Mouse (Mus musculus) gastrocnemius, adult 8-10 months (tissue): Measurements from ENCODE around the gene Csrnp1. TPM values are rescaled to one million over a fixed set of nuclear protein-coding genes. Genes with fewer than 3 reads are reported as not detected.

ENCODE experiments used
- DNase-seq, 2 experiments: peaks; one replicate each; pipeline ENCODE4 v3.0.0; 2022; ENCODE audit warnings: low spot score in 2 of 2
- total RNA-seq, 4 experiments: library from RNA; stranded (reverse); gene quantifications; 2 replicates each; pipeline ENCODE4 v1.2.4; 2022

The Csrnp1 gene
- total RNA-seq, 4 experiments from 2014 or later: 3.6 to 10.2 (median 5.9) TPM

GRCm38 (mm10) chr9:119948804-119949203 is 35.7 kb downstream of the Csrnp1 start:
- no peak for DNase-seq

- DNase-seq: no peak
These were observed 39.1 kb downstream of the Csrnp1 start for GRCm38 (mm10) chr9:119945173-119945900.

DNA sequence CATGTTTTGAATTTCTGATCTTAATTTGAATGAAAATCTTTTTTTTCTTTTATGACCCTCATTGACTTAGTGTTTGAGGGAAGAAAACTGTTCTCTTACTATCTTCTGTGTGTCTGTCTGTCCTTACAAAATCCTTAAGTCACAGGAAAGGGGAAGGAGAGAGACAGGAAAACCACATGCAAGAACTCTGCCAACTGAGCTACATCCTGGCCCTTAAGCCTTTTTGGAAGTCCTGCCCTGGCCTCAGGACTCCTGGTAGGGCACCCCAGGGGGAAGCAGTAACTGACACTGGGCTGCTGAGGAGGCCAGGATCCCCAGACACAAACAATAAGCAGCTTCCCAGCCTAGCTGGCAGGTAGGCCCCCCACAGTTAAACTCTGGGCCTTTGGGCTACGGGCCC is 41.1 kb downstream of the Csrnp1 start:
- DNase-seq: no peak

- no peak for DNase-seq
These were observed 42.6 kb downstream of the Csrnp1 start for GRCm38 (mm10) chr9:119941861-119942260.

- no peak for DNase-seq
These were observed 43.1 kb downstream of the Csrnp1 start for GRCm38 (mm10) chr9:119941407-119941806.

GRCm38 (mm10) chr9:119939646-119940045 is 44.8 kb downstream of the Csrnp1 start:
- no peak for DNase-seq

GRCm38 (mm10) chr9:119938496-119938895 is 46.0 kb downstream of the Csrnp1 start:
- no peak for DNase-seq

- peak; percentile 93 to 94 for DNase-seq
These were observed 47.3 kb downstream of the Csrnp1 start, which contains the start of the genes Gorasp1 and Ttc21a for GRCm38 (mm10) chr9:119937005-119937773. Gene Gorasp1 (minus strand): TSS chr9:119937565. Gene Ttc21a (plus strand): TSS chr9:119937606.

GRCm38 (mm10) chr9:119933675-119934074 is 50.8 kb downstream of the Csrnp1 start:
- DNase-seq: no peak

- DNase-seq: no peak
These were observed 52.1 kb downstream of the Csrnp1 start for GRCm38 (mm10) chr9:119932358-119932757.

DNA sequence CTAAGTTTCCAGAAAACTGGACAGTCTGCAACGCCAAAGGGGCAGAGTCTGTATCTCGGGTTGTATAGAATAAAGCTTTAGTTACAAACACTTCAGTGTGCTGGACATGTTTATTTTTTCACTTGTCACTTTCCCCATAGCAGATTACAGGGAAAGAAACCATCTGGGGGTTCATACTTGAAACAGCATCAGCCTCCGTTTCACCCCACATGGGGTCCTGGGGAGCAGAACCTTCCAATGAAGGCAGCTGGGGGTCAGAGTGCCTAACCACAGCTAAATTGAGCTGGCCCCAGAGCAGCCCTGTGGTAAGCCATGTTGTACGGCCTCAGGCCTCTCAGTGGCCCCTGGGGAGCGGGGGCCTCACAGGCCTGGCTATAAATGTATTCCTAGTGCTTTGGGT is 58.0 kb downstream of the Csrnp1 start:
- DNase-seq: no peak

- no peak for DNase-seq
These were observed 58.7 kb downstream of the Csrnp1 start for GRCm38 (mm10) chr9:119925729-119926128.

DNA sequence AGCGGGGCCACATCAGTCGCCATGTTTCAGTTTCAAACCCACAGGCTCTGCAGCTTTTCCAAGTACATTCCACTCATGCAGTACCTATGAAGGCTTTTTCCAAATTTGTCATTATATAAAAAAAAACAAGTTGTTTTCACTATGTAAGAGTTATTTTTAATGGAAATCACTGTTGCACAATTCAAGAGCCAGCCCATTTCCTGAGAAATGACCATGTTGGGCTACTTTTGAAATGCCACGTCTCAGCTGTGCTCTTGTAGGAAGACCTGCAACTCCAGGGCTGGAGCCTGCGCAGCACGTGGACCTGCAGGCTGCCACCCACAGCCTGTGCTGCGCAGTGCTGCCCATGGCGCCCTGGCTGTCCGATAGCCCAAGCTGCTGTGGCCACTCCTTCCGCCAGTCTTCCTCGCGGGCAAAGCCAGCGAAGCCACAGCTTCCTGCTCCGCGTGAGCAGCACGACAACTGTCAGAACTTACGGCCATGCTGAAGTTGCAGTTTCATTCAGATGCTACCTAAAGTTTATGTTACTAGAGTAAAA is 59.3 kb downstream of the Csrnp1 start:
- DNase-seq: no peak

DNA sequence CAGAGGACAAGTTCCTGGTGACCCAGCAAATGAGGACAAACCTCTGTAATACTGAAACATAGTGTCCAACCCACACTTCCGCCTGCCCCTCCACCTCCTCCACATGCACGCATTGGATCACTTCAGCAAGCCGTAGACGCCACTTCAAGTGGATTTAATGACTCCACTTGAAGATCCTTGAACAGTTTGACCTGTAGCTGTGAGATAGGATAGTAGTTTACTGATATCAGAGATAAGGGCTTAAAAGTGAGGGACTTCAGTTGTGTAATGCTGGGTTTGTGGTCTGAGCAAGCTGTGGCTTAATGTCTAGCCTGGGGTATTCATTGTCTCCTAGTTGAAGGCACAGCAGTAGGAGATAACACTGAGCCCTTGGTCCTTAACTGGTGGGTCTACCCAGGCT is 61.0 kb downstream of the Csrnp1 start:
- no peak for DNase-seq

Other genes with a start within 250 kb of the Csrnp1 start
- gene Scn11a, start 159.2 kb downstream of the Csrnp1 start, total RNA-seq: under 1 TPM in 2 of 4 experiments, not detected in 2; 0.05 TPM
- gene Wdr48, start 89.8 kb downstream of the Csrnp1 start, total RNA-seq: 10 to 100 TPM in 2 of 4 experiments, 1 to 10 TPM in 2; 9.1 to 10.6 (median 9.8) TPM
- gene Gorasp1, start 47.1 kb downstream of the Csrnp1 start, total RNA-seq: 10 to 100 TPM; 21.7 to 25.8 (median 24.7) TPM
- gene Ttc21a, start 47.1 kb downstream of the Csrnp1 start, total RNA-seq: not detected
- gene Xirp1, start 38.9 kb upstream of the Csrnp1 start, total RNA-seq: 100 to 1,000 TPM in 2 of 4 experiments, 10 to 100 TPM in 2; 68.7 to 171 (median 104) TPM
- gene Cx3cr1, start 85.2 kb upstream of the Csrnp1 start, total RNA-seq: under 1 TPM in 2 of 4 experiments, not detected in 2; 0.11 to 0.24 TPM
- not detected for gene Ccr8, start 107.5 kb upstream of the Csrnp1 start, total RNA-seq
- gene Slc25a38, start 125.7 kb upstream of the Csrnp1 start, total RNA-seq: 10 to 100 TPM in 2 of 4 experiments, 1 to 10 TPM in 2; 8.7 to 13.2 (median 9.8) TPM
- 100 to 1,000 TPM; 426 to 569 (median 499) TPM for gene Rpsa, start 143.0 kb upstream of the Csrnp1 start, total RNA-seq
- not detected for gene Mobp, start 165.0 kb upstream of the Csrnp1 start, total RNA-seq